Mouse (Mus musculus) A20 (cell line): ENCODE results near the gene Fancm.
"Not testable (repeated sequence)": the region's sequence is repeated elsewhere in the genome, so short reads cannot be mapped to it uniquely, and the experiment has no call there.

ENCODE experiments used
- DNase-seq: peaks from one replicate; pipeline ENCODE4 v3.0.0-alpha.2; 2011; ENCODE audit warnings: low read depth, low spot score

The Fancm gene

GRCm38 (mm10) chr12:65075085-65075732 lies at the start of gene Fancm:
TSS of gene Fancm (plus strand) at chr12:65075603.
- DNase-seq, result peak; percentile 95

- DNase-seq, result no peak
Observed at GRCm38 (mm10) chr12:65035839-65036189, 39.6 kb upstream of the Fancm start.

- DNase-seq, result peak; percentile 95
Observed at GRCm38 (mm10) chr12:65036190-65036870, 39.1 kb upstream of the Fancm start, which contains the start of gene Prpf39. TSS of gene Prpf39 (plus strand) at chr12:65036333.

- peak; percentile 47 for DNase-seq
Observed at GRCm38 (mm10) chr12:65036892-65037545, 38.4 kb upstream of the Fancm start.

- no peak for DNase-seq
Observed at GRCm38 (mm10) chr12:65037546-65037937, 37.9 kb upstream of the Fancm start.

- DNase-seq, result no peak
Observed at GRCm38 (mm10) chr12:65048799-65049198, 26.6 kb upstream of the Fancm start.

- no peak for DNase-seq
Observed at GRCm38 (mm10) chr12:65058203-65058602, 17.2 kb upstream of the Fancm start.

- no peak for DNase-seq
Observed at GRCm38 (mm10) chr12:65061082-65061481, 14.3 kb upstream of the Fancm start.

GRCm38 (mm10) chr12:65065241-65065640 lies 10.2 kb upstream of the Fancm start:
- no peak for DNase-seq

GRCm38 (mm10) chr12:65066234-65066633 lies 9.2 kb upstream of the Fancm start:
- no peak for DNase-seq

GRCm38 (mm10) chr12:65068409-65068808 lies 7.0 kb upstream of the Fancm start:
- no peak for DNase-seq

- no peak for DNase-seq
Observed at GRCm38 (mm10) chr12:65072911-65073610, 2.3 kb upstream of the Fancm start.

GRCm38 (mm10) chr12:65073611-65074178 lies 1.7 kb upstream of the Fancm start, which contains the start of gene Fkbp3:
TSS of gene Fkbp3 (minus strand) at chr12:65074007.
- peak; percentile 98 for DNase-seq

GRCm38 (mm10) chr12:65074651-65075050 lies 752 bp upstream of the Fancm start:
- peak; percentile 48 for DNase-seq

GRCm38 (mm10) chr12:65075733-65076310 lies 419 bp downstream of the Fancm start:
- no peak for DNase-seq

- peak; percentile 36 for DNase-seq
Observed at GRCm38 (mm10) chr12:65076906-65077305, 1.5 kb downstream of the Fancm start.

GRCm38 (mm10) chr12:65108746-65109145 lies 33.3 kb downstream of the Fancm start:
- DNase-seq, result no peak

- DNase-seq, result no peak
Observed at GRCm38 (mm10) chr12:65111503-65111902, 36.1 kb downstream of the Fancm start.

- DNase-seq, result no peak
Observed at GRCm38 (mm10) chr12:65112811-65113210, 37.4 kb downstream of the Fancm start.

GRCm38 (mm10) chr12:65113925-65114324 lies 38.5 kb downstream of the Fancm start:
- DNase-seq, result no peak

- not testable (repeated sequence) for DNase-seq
Observed at GRCm38 (mm10) chr12:65114978-65115377, 39.6 kb downstream of the Fancm start.
